Mouse (Mus musculus) neural tube, embryonic 11.5 days (tissue): Measurements from ENCODE around the gene Dnajb8. TPM values are rescaled to one million over a fixed set of nuclear protein-coding genes. Genes with fewer than 3 reads are reported as not detected.

ENCODE experiments used
- polyA plus RNA-seq: library from polyadenylated mRNA; unstranded; fragments of >200 nt; fragmentation: Nextera tagmentation; extraction: Ambion mirVana; gene quantifications from 2 replicates; pipeline ENCODE4 v1.2.1, GENCODE M21; 2014

Dnajb8 gene
- polyA plus RNA-seq, 1 experiment from 2014 or later: not detected

Other genes starting within 250 kb of the Dnajb8 start
- gene H1fx, start 240.6 kb upstream of the Dnajb8 start, polyA plus RNA-seq: 91.9 and 92.1 TPM in 2 replicates
- gene Rab7, start 177.0 kb upstream of the Dnajb8 start, polyA plus RNA-seq: 275 and 276 TPM in 2 replicates
- gene Rpn1, start 137.8 kb upstream of the Dnajb8 start, polyA plus RNA-seq: 301 and 345 TPM in 2 replicates
- gene Gata2, start 28.4 kb upstream of the Dnajb8 start, polyA plus RNA-seq: 8.3 and 8.9 TPM in 2 replicates
- 39.0 and 42.2 TPM in 2 replicates for gene Eefsec, start 224.3 kb downstream of the Dnajb8 start, polyA plus RNA-seq
- gene Ruvbl1, start 243.1 kb downstream of the Dnajb8 start, polyA plus RNA-seq: 166 and 170 TPM in 2 replicates